Mouse (Mus musculus) monocyte, adult 2 months (primary cell): Measurements from ENCODE around the gene Mpped2.

ENCODE experiments used
- DNase-seq, 2 experiments: peaks; one replicate each; pipeline ENCODE4 v3.0.0; 2022; ENCODE audit warnings: low spot score in 2 of 2, low read depth in 1 of 2

Mpped2 gene

GRCm38 (mm10) chr2:106692783-106693701, at the start of gene Mpped2:
TSS of gene Mpped2 (plus strand) at chr2:106693269.
- no peak for DNase-seq

DNA sequence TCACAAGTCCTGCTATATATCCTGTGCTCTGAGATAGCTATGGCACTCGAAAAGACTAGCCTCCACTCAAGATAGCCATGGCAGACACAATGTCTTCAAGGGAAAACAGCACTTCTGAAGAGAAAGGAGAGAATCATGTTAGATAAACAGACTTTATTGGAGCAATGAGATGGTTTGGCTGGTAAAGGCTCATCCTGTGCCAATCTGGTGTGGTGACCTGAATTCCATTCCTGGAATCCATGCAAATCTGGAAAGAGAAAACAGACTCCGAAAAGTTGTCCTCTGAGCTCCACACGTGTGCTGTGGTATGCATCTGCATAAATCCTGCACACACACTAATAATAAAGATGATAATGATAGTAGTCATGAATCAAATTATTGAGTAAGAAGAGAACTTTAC, 48.3 kb upstream of the Mpped2 start:
- DNase-seq, result no peak

- DNase-seq, result no peak
Measured at GRCm38 (mm10) chr2:106649686-106650570, 43.1 kb upstream of the Mpped2 start.

GRCm38 (mm10) chr2:106652151-106652550, 40.9 kb upstream of the Mpped2 start:
- DNase-seq, result no peak

DNA sequence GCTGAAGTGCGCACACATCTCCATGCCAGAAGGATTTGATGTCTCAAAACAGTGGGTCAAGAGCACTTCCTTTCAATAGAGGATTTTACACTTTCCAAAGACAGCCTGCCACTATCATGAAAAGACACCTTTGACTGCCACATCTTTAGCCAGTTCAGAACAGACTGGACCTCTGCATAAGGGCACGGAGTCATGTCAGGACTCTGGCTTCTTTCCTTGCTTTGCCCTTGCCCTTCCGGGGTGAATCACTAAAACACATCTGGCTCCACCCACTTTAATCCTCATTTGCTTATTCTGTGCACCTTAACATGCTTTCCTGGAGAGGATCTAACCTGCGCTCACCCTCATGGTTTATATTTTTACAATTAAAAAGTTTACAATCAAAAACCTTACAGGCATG, 40.3 kb upstream of the Mpped2 start:
- no peak for DNase-seq

DNA sequence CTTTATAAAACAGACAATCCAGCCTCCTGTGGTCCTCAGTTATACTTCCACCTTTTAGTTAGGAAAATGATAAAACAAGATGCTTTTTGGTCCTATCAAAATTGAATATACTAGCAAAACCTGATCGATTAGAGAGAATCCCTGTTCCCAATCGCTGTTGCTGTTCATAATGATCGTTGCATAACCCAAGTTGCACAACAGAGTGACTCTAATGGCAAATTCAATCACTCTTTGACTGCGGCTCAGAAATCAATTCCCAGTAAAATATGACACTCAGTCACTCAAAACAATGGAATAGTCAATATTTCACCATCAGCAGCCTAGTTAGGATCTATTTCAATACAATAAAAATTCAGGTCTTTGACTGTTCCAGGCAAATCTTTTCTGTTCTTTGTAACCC, 39.8 kb upstream of the Mpped2 start:
- DNase-seq, result no peak

DNA sequence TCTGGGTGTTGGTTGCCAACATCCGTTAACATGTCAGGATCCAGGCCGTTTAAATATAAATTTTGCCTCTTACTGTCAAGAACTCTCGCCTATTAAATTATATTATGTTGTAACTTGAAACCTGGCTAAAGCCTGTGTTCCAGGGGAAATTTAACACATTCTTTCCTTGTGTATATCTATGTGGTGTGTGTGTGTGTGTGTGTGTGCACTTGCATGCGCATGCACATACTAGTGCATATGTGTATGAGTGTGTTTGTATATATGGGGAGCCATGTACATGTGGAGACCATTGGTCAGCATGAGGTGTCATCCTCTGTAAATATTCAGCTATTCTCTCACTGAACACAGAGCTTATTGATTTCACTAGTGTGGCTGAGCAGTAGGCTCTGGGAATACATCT, 37.8 kb upstream of the Mpped2 start:
- DNase-seq, result no peak

GRCm38 (mm10) chr2:106665271-106665670, 27.8 kb upstream of the Mpped2 start:
- DNase-seq, result no peak

- no peak for DNase-seq
Measured at GRCm38 (mm10) chr2:106674319-106674718, 18.8 kb upstream of the Mpped2 start.

GRCm38 (mm10) chr2:106677449-106677848, 15.6 kb upstream of the Mpped2 start:
- DNase-seq, result no peak

GRCm38 (mm10) chr2:106679720-106680455, 13.2 kb upstream of the Mpped2 start:
- no peak for DNase-seq

DNA sequence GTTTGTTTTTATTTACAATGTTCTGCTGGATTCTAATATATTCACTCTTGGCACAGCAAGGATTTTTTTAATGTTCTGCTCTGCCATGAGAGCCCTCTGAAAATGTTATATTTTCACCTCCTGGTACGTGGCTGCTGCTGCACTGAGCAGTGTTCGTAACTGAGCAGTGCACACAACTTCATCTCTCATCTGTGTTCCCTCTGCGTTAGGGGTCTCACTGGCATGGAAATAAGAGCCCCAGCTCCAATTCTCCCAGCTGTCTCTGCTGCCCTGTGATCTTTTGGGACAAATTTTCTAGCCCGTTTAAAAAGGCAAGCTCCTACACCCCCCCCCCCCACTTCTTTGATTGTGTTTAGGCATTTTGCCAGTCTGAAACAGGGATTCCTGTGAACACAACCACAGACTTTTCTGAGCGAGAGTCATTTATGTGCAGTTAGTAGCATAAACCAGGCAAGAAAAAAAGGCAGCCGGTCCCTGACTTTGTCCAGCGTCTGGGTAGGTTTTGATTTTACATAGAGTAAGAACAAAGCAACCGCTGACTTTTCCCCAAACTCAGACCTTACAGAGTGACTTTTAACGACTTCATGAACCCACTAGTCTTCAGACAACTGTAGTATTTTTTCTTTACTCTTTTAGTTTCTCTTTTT, 9.8 kb upstream of the Mpped2 start:
- no peak for DNase-seq

GRCm38 (mm10) chr2:106683832-106684231, 9.2 kb upstream of the Mpped2 start:
- no peak for DNase-seq

- DNase-seq, result no peak
Measured at GRCm38 (mm10) chr2:106691753-106692363, 1.2 kb upstream of the Mpped2 start.

DNA sequence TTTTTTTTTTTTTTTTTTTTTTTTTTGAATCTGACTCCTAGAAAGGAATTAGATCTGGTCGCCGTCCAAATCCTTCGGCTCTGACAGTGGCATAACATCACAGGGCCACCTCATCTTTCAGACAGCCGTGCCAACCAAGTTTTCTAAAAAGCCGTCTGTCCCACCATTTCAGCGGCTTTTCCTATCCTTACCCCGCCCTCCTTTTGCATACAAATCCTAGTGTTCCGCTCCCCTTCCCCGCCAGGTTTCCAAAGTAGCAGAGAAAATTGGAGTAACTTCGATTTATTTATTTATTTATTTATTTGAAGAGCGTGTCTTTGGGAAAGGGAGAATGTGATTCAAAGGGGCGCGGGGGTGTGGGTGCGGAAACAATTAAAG, 675 bp upstream of the Mpped2 start:
- no peak for DNase-seq

GRCm38 (mm10) chr2:106693702-106694566, 865 bp downstream of the Mpped2 start:
- no peak for DNase-seq

DNA sequence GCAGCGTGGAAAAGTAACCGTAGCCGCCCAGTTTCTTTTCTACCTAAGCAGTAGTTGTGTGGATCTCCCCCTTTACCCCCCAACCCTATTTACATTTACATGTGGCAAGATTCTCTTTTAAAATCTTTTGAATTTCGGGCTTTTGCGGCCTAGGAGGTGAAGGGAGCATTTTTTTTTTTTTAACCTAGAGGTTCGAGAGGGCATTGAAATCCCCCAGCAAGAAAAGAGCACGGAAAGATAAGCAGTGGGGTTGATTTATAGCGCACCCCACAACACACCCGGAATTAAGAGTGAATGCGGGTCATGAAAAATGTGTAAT, 1.5 kb downstream of the Mpped2 start:
- DNase-seq, result no peak

DNA sequence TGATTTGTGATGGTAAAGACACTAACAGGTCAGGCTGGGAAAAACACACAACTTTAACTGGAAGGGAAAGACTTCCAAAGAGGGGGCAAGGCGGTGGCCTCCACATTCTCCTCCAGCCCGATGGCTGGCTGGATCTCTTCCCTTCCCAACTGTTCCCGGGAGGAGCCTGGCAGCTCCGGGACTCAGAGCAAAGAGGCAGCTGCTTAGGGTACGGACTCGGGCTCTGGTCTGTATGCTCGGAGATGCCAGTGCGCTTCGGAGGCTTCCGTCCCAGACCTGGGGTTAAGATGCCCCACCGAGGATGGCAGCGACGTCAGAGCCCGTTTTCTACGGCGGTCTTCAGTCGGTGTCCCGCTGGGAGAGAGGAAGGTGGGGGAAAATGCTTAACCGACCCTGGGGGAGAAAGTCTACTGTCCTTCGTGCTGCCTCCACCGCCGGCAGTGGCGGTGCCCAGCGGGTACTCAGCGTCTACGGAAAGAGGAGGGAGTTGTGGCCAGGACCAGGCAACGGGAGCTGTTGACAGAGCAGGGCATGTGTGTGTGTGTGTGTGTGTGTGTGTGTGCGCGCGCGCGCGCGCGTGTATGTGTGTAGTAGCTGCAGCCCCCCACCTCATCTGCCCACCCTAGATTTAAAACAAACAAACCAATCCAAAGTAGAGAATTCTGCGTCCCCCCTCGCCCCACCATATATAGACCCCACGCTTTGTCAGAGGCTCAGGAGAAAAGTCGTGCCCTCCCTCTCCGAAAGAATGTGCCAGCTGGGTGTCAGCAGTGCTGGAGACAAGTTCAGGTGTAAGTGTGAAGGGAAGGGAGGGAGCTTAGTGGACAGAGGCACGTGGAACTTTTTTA, 2.0 kb downstream of the Mpped2 start:
- DNase-seq, result no peak

DNA sequence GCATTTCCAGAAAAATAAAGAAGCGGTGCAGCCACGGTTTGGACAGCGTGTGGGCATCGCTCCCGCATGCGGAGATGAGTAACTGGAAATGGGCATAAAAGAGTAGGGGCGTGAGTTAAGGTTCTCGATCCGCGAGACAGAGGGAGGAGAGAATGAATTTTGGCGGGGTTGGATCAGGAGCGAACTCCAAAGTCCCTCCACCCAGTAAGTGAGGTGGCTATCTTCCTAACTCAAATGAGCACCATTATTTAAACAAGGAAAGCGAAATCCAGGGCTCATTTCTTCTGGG, 2.6 kb downstream of the Mpped2 start:
- no peak for DNase-seq
